In genomic region chr1:126966394-126966793, GRCm38 (mm10) we compare ENCODE assay signal across 16 mouse cellular contexts.
DNase-seq lines count a peak whose midpoint lies in the region; ATAC-seq and TF ChIP-seq lines count a peak whose summit lies in the region.
"Had no signal": no experiment of that assay in that cellular context is flagged by ENCODE, and none has a peak within 500 bp of the region (broad histone marks: within the 10 kb centered on the region; RNA-seq: fewer than 3 reads in every experiment).

No protein-coding gene starts in this region.

- no peak for ATAC-seq in heart, postnatal 0 days (ENCODE audit: insufficient read depth, low read depth)
- no peak for ATAC-seq in liver, postnatal 0 days
- no peak for ATAC-seq in liver, embryonic 12.5 days
- ATAC-seq: forebrain, postnatal 0 days had no signal

- H3K27ac ChIP-seq in heart, postnatal 0 days (ENCODE audit: low read depth): no peak overlapping the region
- H3K27ac ChIP-seq in liver, postnatal 0 days (ENCODE audit: low read depth): no peak overlapping the region
- no peak overlapping the region for H3K27ac ChIP-seq in liver, embryonic 12.5 days
- H3K27ac ChIP-seq in limb, embryonic 10.5 days: no peak overlapping the region
- H3K27ac ChIP-seq: hindbrain, embryonic 10.5 days; liver, embryonic 13.5 days had no signal

- no peak overlapping the region for H3K4me3 ChIP-seq in heart, postnatal 0 days (ENCODE audit: low read depth, low read length)
- no peak overlapping the region for H3K4me3 ChIP-seq in liver, postnatal 0 days (ENCODE audit: low read depth, low read length)
- H3K4me3 ChIP-seq in liver, embryonic 12.5 days: no peak overlapping the region
- no peak overlapping the region for H3K4me3 ChIP-seq in limb, embryonic 10.5 days
- H3K4me3 ChIP-seq: heart, embryonic 12.5 days; hindbrain, embryonic 10.5 days; liver, embryonic 13.5 days had no signal

- H3K27me3 ChIP-seq in heart, postnatal 0 days (ENCODE audit: control insufficient read depth, insufficient read depth, low read length): no peaks in the 10 kb centered on the region
- no peaks in the 10 kb centered on the region for H3K27me3 ChIP-seq in liver, postnatal 0 days (ENCODE audit: insufficient read depth, low read length)
- no peaks in the 10 kb centered on the region for H3K27me3 ChIP-seq in liver, embryonic 12.5 days (replicated peaks)
- no peaks in the 10 kb centered on the region for H3K27me3 ChIP-seq in limb, embryonic 10.5 days (ENCODE audit: low read depth, poor library complexity, severe bottlenecking)
- H3K27me3 ChIP-seq: heart, embryonic 12.5 days; liver, embryonic 13.5 days had no signal

- peak; percentile 41 for TF ChIP-seq CTCF in heart, postnatal 0 days (IDR thresholded peaks at IDR 0.05; ENCODE audit: low read depth)
- TF ChIP-seq CTCF in liver, postnatal 0 days (IDR thresholded peaks at IDR 0.05; ENCODE audit: low read depth): peak; percentile 43

- no peak for TF ChIP-seq EP300 in heart, postnatal 0 days (IDR thresholded peaks at IDR 0.05; ENCODE audit: low read depth)
- TF ChIP-seq EP300 in liver, postnatal 0 days (IDR thresholded peaks at IDR 0.05; ENCODE audit: low read depth): no peak

- H3K36me3 ChIP-seq in heart, postnatal 0 days (replicated peaks; ENCODE audit: control insufficient read depth, insufficient read depth, low read length): no peaks in the 10 kb centered on the region
- no peaks in the 10 kb centered on the region for H3K36me3 ChIP-seq in liver, postnatal 0 days (replicated peaks; ENCODE audit: insufficient read depth, low read length)
- H3K36me3 ChIP-seq in liver, embryonic 12.5 days: no peaks in the 10 kb centered on the region
- H3K36me3 ChIP-seq in limb, embryonic 10.5 days: no peaks in the 10 kb centered on the region
- H3K36me3 ChIP-seq: heart, embryonic 12.5 days; hindbrain, embryonic 10.5 days; liver, embryonic 13.5 days had no signal

- no peaks in the 10 kb centered on the region for H3K4me1 ChIP-seq in heart, postnatal 0 days (ENCODE audit: control insufficient read depth, insufficient read depth)
- no peaks in the 10 kb centered on the region for H3K4me1 ChIP-seq in liver, postnatal 0 days (ENCODE audit: insufficient read depth)
- H3K4me1 ChIP-seq in liver, embryonic 12.5 days: no peaks in the 10 kb centered on the region
- no peaks in the 10 kb centered on the region for H3K4me1 ChIP-seq in limb, embryonic 10.5 days
- H3K4me1 ChIP-seq: heart, embryonic 12.5 days; hindbrain, embryonic 10.5 days; liver, embryonic 13.5 days had no signal

- H3K4me2 ChIP-seq in heart, postnatal 0 days (ENCODE audit: low read depth, low read length): no peak overlapping the region
- no peak overlapping the region for H3K4me2 ChIP-seq in liver, postnatal 0 days (ENCODE audit: low read depth, low read length)
- H3K4me2 ChIP-seq in liver, embryonic 12.5 days: no peak overlapping the region
- H3K4me2 ChIP-seq: heart, embryonic 12.5 days; liver, embryonic 13.5 days had no signal

- H3K9me3 ChIP-seq in heart, postnatal 0 days (replicated peaks; ENCODE audit: control insufficient read depth, low read length): no peaks in the 10 kb centered on the region
- H3K9me3 ChIP-seq in liver, postnatal 0 days (ENCODE audit: low read length): no peaks in the 10 kb centered on the region; the same call in 1 of the 2 replicates
- H3K9me3 ChIP-seq in liver, embryonic 12.5 days (replicated peaks): no peaks in the 10 kb centered on the region
- H3K9me3 ChIP-seq in limb, embryonic 10.5 days (replicated peaks): no peaks in the 10 kb centered on the region
- H3K9me3 ChIP-seq: heart, embryonic 12.5 days; hindbrain, embryonic 10.5 days; liver, embryonic 13.5 days had no signal

- no peak for DNase-seq in heart, postnatal 0 days (ENCODE audit: low spot score)
- DNase-seq in heart, postnatal 4 days: no peak
- DNase-seq in liver, postnatal 0 days: no peak
- DNase-seq in ES-CJ7 (ENCODE audit: low read depth, low spot score): peak; percentile 41
- DNase-seq in embryo, embryonic 11 days: peak; percentile 8
- DNase-seq in limb, embryonic 10.5 days (ENCODE audit: low spot score): no peak
- DNase-seq in yolk sac, embryonic 10.5 days (ENCODE audit: low spot score): no peak
- DNase-seq: adrenal gland, postnatal 36 days; cerebellum, adult 11 months; forebrain, postnatal 0 days; gastrocnemius, postnatal 25 days; kidney, adult 18-20 months; liver, embryonic 13.5 days had no signal

- no peak overlapping the region for H3K9ac ChIP-seq in heart, postnatal 0 days (replicated peaks; ENCODE audit: low read depth, low read length)
- no peak overlapping the region for H3K9ac ChIP-seq in liver, postnatal 0 days (replicated peaks)
- H3K9ac ChIP-seq in liver, embryonic 12.5 days: no peak overlapping the region
- H3K9ac ChIP-seq: forebrain, postnatal 0 days; heart, embryonic 12.5 days; liver, embryonic 13.5 days had no signal

Comparison
In these comparisons a context has a peak if more than half of its experiments do, and no peak if none do; other contexts are left out.
1. DNase-seq: peak in ES-CJ7 (single experiment) and embryo, embryonic 11 days (single experiment); none in heart, postnatal 0 days (single experiment), heart, postnatal 4 days (single experiment), liver, postnatal 0 days (single experiment), limb, embryonic 10.5 days (single experiment) and yolk sac, embryonic 10.5 days (single experiment).